Mouse (Mus musculus) v-Abl transformed pro-B cells (cell line): ENCODE measurements around the gene Ltb.

ENCODE experiments used
- in situ Hi-C, 2 experiments: fragments of 400-800 bp; cut with MboI; formaldehyde crosslinking; loops; one replicate each; pipeline ENCODE4 v1.15.1; 2025; ENCODE audit not compliant: unreplicated experiment in 2 of 2

Gene Ltb

GRCm38 (mm10) chr17:35164568-35165450, 29.4 kb upstream of the Ltb start, which contains the start of gene Prrc2a:
Gene Prrc2a, minus strand, starts transcription at chr17:35164897.
- in situ Hi-C loops, result no loop called here

- in situ Hi-C loops, result no loop called here
Measured at GRCm38 (mm10) chr17:35165451-35166155, 28.6 kb upstream of the Ltb start.

DNA sequence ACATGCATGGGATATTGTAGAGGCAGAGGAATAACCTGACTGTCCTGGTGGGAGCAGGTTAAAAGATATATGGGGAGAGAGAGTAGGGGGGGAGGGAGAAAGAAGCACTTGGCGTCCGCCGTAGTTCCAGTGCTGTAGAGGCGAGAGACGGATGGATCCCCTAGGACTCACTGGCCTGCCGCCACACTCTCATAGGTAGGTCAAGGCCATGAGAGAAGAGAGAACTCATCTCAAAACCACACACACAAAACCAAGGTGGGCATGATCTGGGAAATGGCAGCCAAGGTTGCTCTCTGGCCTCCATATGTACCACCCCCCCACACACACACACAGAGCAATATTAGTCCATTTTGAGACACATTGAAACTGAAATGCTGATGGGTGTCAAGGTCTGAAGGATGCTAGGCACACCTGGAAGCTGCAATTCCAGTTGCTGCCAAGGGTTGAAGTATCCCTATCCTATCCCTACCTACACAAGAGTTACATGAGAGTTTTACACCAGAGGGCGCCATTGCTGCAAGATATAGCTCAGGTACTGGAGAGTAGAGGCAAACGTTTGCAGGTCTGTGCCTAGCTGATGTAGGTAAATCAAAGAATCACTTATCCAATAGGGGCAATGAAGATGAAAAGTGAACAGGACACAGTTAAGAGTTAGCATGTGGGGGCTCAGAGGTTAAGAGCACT, 27.7 kb upstream of the Ltb start:
- in situ Hi-C loops, result no loop called here

DNA sequence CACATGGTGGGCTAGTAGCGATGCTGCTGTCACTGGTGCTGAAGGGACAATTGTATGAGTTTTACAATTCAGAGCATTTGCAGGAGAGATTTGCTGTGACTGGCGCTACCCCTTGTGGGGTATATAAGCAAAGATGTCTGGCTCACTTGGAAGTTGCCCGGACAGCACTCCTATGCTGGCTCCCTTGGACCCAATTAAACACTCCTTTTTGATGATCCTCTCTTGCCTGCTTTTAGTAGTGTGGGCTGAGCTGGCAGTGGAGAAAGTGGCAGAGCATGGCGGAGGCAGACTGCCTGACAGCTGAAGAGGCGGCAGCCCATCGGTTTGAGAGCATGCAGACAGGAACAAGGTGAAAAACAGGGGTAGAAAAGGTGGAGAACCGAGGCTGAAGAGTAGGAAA, 26.4 kb upstream of the Ltb start:
- in situ Hi-C loops, result no loop called here

DNA sequence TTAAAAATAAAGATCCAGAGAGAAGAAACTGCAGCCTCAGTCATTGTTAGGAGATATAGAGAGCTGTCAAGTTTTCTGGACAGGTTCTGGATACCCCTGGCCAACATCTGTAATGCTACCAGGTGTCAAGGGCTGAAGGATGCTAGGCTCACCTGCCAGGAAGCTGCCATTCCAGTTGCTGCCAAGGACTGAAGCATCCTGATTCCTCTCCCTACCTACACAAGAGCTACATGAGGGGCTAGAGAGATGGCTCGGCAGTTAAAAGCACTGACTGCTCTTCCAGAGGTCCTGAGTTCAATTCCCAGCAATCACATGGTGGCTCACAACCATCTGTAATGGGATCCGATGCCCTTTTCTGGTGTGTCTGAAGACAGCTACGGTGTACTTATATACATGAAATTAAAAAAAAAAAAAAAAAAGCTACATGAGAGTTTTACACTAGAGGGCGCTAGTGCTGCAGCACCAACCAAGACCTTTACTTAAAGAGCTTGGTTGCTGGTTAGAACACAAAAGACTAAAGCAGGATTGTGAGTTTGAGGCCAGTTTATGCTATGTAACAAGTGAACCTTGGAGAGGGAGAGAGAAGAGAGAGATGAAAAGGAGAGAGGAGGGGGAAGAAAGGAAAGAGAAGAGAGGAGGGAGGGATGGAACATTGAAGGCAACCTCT, 25.6 kb upstream of the Ltb start:
- in situ Hi-C loops, result no loop called here

GRCm38 (mm10) chr17:35172445-35173234, 21.6 kb upstream of the Ltb start:
- in situ Hi-C loops, result no loop called here

DNA sequence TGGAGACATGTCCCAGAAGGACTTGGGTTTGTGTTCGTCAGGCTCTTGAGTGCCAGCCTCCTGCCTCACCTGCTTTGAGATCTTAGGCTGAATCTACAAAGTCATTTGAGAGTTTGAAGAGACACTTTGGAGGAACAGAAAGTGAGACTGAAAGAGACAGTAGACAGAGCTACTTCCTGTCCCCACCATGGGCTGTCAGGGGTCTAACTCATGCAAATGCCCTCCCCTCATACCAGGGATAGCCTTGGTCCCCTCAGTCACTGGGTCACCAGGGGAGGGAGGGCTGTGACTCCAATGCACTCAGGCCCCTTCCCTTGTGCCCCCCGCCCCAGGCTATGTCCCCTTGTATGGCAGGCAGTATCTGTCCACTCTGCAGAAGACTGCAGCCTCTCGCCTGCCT, 20.9 kb upstream of the Ltb start:
- in situ Hi-C loops, result no loop called here

GRCm38 (mm10) chr17:35174201-35174977, 19.9 kb upstream of the Ltb start:
- in situ Hi-C loops, result no loop called here

GRCm38 (mm10) chr17:35175382-35175781, 18.9 kb upstream of the Ltb start:
- in situ Hi-C loops, result loop anchor here (5.0 kb wide), 1 partner anchor 57 kb away; the partner anchor contains the start of gene Atp6v1g2 (in 2 of the 2)

GRCm38 (mm10) chr17:35175968-35176367, 18.3 kb upstream of the Ltb start, which contains the start of gene Aif1:
Gene Aif1, minus strand, starts transcription at chr17:35176068.
- in situ Hi-C loops, result loop anchor here (5.0 kb wide), 1 partner anchor 56 kb away; the partner anchor contains the start of gene Atp6v1g2 (in 2 of the 2)

DNA sequence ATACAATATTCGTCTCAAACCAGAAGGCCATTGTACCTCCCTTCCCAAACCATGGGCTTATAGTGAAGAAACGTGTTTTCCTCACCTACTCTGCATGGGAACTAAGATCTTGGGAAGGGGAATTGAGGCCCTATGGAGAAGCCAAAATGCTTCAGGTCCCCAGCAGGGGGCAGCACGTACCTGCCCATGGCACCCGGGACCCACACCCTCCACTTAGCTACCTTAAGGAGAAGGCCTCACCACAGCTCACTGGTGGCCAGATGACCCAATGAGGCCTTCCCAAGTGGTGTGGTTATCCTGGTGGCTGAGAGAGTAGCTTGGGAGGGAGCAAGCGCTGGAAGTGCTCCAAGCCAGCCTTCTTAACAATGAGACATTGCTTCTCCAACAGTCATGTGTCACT, 15.7 kb upstream of the Ltb start:
- in situ Hi-C loops, result loop anchor here (5.0 kb wide), 1 partner anchor 54 kb away; the partner anchor contains the start of gene Atp6v1g2 (in 2 of the 2)

DNA sequence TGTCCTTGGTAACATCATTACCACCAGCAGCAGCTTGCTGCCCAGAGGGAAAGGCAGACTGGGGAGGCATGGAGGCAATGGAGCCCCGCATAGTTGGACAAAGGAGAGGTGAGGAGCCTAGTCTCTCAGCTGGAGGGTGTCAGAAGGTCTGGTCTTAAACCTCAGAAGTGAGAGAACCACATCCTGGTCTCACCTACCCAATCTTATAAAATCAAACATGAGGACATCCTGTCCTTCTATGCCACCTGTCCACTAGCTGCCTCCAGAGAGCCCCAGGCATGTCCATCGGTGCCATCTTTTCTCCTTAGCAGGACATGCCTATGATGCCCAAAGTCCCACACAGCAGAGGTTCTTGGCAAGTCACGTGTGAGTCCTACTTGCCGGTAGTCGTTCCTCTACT, 14.1 kb upstream of the Ltb start:
- in situ Hi-C loops, result no loop called here

GRCm38 (mm10) chr17:35185639-35186611, 8.3 kb upstream of the Ltb start:
- in situ Hi-C loops, result no loop called here

DNA sequence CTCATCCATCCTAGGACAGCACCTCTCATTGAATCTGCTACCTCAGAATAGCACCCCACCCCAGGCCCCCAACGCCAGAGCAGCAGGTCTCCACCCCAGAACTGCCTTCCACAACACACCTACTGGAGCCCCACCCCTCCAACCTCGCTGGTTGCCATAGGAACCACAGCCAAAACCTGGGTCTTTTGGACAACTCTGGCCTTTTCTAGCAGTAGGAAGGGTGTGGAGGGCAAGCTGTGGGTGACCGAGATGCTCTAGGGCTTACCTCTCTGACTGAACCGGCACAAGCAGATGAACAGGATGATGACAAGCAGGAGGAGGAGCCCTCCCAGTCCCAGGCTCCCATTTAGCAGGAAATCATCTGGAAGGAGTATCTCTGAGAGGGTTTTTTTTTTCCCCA, 7.6 kb upstream of the Ltb start:
- in situ Hi-C loops, result no loop called here

GRCm38 (mm10) chr17:35187345-35187744, 6.9 kb upstream of the Ltb start:
- in situ Hi-C loops, result no loop called here

DNA sequence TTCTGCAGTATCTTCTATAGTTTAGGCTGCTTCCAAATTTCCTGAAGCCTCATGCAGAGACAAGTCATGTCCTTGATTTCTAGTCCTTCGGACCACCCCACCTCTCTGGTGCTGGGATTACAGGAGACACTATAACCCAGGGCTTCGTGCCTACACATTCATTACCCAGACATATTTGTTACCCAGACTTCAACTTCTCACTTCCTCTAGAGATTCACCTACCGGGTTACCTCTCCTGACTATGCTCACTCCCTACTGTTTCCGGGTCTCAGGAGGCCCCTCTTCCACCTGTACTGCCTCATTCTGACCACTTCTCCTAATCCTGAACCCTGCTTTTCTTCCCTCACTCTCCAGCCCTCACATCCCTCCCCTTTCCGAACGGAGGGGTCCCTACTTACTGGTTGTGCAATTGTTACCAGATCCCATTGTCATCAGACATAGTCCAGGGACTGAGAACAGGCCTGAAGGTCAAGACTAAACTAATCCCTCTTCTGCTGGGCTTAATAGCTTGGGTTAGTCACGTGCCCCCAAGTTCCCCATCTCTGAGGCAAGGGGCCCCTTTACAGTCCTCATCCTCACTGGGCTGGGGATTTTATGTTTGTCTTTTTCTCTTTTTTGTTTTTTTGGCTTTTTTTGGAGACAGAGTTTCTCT, 6.2 kb upstream of the Ltb start, which contains the start of gene Lst1:
TSS of gene Lst1 (minus strand) at position 481 of the 652 bp plus-strand sequence.
- in situ Hi-C loops, result no loop called here

DNA sequence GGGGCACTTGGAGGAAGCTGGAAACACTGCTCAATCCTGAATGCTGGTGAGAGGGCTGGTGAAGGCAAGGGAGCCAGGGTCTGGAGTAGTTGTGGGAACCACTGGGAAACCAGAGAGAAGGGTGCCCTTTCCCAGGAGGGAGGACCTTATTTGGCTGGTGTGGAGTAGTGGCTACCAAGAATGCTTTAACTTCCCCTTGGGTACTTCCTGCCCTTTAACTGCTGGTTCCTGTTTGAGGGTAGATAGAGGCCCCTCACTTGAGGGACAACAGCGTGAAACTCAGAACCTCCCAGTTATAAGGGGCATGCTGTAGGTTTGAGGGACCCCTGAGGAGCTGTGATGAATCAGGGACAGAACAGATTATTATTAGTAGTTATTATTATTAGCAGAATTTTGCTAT, 5.1 kb upstream of the Ltb start:
- in situ Hi-C loops, result no loop called here
